Mouse (Mus musculus): ENCODE measurements around the gene Snx13. TPM values are rescaled to one million over a fixed set of nuclear protein-coding genes. Genes with fewer than 3 reads are reported as not detected.
A peak's percentile ranks its signal among the peaks of the same experiment; 100 is the strongest.

Snx13 gene
- polyA plus RNA-seq, 1 experiment from 2014 or later = 28.5 TPM

DNA sequence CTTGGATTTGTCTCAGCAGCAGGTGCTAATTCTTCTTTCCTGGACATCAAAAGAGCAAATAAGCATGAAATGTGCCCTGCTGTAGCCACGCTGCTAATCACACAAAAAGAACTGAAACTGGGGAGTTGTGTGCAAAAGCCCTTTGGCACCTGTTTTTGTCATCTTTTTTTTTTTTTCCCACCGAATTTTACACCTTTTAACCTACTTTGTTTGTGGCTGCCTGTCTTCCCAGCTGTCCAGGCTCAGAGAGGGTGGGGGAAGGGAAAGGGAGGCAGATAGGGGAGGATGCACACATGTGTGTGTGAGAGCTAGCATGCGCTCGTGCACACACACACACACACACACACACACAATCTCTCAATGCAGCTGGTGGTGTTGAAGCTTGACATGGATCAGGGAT, 110.3 kb downstream of the Snx13 start:
- Histone ChIP-seq H3K4me3 (replicated peaks; ENCODE audit: low read length) (no peak overlapping the region), H3K4me1 (ENCODE audit: control insufficient read depth, insufficient read depth, low read length) (no peaks in the 10 kb centered on the region), H3K27ac (ENCODE audit: low read length) (no peak overlapping the region), H3K27me3 (ENCODE audit: control insufficient read depth, insufficient read depth, low read length) (no peaks in the 10 kb centered on the region), H3K36me3 (ENCODE audit: control insufficient read depth, insufficient read depth, low read length) (no peaks in the 10 kb centered on the region), H3K4me2 (ENCODE audit: low read depth, low read length) (no peak overlapping the region), H3K9me3 (replicated peaks; ENCODE audit: control insufficient read depth, low read length) (no peaks in the 10 kb centered on the region), H3K9ac (ENCODE audit: low read length) (no peak overlapping the region)
- WGBS = 70% methylated on average over 4 of the region's 4 CpGs
- no peak for ATAC-seq (ENCODE audit: insufficient read depth, low FRiP score)

DNA sequence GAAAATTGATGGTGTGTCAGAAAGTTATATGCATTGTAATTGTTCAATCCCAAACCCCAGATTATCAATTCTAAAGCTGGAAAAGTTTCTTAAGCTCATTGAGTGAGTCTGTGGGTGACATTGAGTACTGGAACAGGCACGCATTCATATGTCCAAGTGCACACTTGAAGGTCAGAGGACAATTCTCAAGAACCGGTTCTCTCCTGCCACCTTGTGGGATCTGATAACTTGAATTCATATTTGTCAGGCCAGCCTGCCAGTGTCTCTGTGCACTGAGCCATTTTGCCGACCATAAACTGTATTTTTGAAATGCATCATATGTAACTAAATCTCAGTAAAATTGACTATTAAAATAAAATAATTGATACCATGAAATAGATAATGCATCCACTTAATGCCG, 114.7 kb downstream of the Snx13 start:
- Histone ChIP-seq H3K9me3 (replicated peaks; ENCODE audit: control insufficient read depth, low read length) (no peaks in the 10 kb centered on the region), H3K4me2 (ENCODE audit: low read depth, low read length) (no peak overlapping the region), H3K36me3 (ENCODE audit: control insufficient read depth, insufficient read depth, low read length) (no peaks in the 10 kb centered on the region), H3K4me1 (ENCODE audit: control insufficient read depth, insufficient read depth, low read length) (no peaks in the 10 kb centered on the region), H3K4me3 (replicated peaks; ENCODE audit: low read length) (no peak overlapping the region), H3K27ac (ENCODE audit: low read length) (no peak overlapping the region), H3K27me3 (ENCODE audit: control insufficient read depth, insufficient read depth, low read length) (no peaks in the 10 kb centered on the region), H3K9ac (ENCODE audit: low read length) (no peak overlapping the region)
- 62% methylated on average over 4 of the region's 4 CpGs for WGBS
- no peak for ATAC-seq (ENCODE audit: insufficient read depth, low FRiP score)

DNA sequence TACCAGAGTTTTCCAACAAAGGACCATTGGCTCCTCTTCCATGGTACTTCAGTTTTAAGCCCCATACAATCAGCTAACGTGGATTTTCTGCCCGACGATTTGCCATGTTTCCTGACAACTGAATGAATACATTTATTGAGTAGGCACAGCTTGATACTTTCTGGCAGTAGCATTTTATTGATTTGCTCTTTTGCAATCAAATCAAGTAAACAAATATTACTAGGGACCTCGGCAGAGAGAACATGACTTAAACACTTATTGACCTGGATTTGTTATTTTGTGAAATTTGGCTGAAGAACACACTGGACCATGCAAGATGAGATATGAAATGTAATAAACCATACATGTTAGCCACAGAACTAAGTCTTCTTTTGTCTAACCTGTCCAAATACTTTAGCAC, 123.3 kb downstream of the Snx13 start:
- no peaks in the 10 kb centered on the region for H3K4me1 ChIP-seq (ENCODE audit: control insufficient read depth, insufficient read depth, low read length)
- 68% methylated on average over 4 of the region's 4 CpGs for WGBS
- H3K9me3 ChIP-seq (replicated peaks; ENCODE audit: control insufficient read depth, low read length) = no peaks in the 10 kb centered on the region
- ATAC-seq (ENCODE audit: insufficient read depth, low FRiP score) = no peak
- no peak overlapping the region for H3K9ac ChIP-seq (ENCODE audit: low read length)
- H3K36me3 ChIP-seq (ENCODE audit: control insufficient read depth, insufficient read depth, low read length) = no peaks in the 10 kb centered on the region
- H3K4me2 ChIP-seq (ENCODE audit: low read depth, low read length) = no peak overlapping the region
- H3K27me3 ChIP-seq (ENCODE audit: control insufficient read depth, insufficient read depth, low read length) = no peaks in the 10 kb centered on the region
- H3K4me3 ChIP-seq (replicated peaks; ENCODE audit: low read length) = no peak overlapping the region
- no peak overlapping the region for H3K27ac ChIP-seq (ENCODE audit: low read length)

- no peak overlapping the region for H3K27ac ChIP-seq (ENCODE audit: low read length)
- no peaks in the 10 kb centered on the region for H3K36me3 ChIP-seq (ENCODE audit: control insufficient read depth, insufficient read depth, low read length)
- ATAC-seq (ENCODE audit: insufficient read depth, low FRiP score) = no peak
- no peak overlapping the region for H3K4me2 ChIP-seq (ENCODE audit: low read depth, low read length)
- H3K9ac ChIP-seq (ENCODE audit: low read length) = no peak overlapping the region
- no peak overlapping the region for H3K4me3 ChIP-seq (replicated peaks; ENCODE audit: low read length)
- no peaks in the 10 kb centered on the region for H3K9me3 ChIP-seq (replicated peaks; ENCODE audit: control insufficient read depth, low read length)
- no peaks in the 10 kb centered on the region for H3K27me3 ChIP-seq (ENCODE audit: control insufficient read depth, insufficient read depth, low read length)
- H3K4me1 ChIP-seq (ENCODE audit: control insufficient read depth, insufficient read depth, low read length) = no peaks in the 10 kb centered on the region
- WGBS = 23% methylated on average over 8 of the region's 8 CpGs
Measured at GRCm38 (mm10) chr12:35175938-35176337, 129.0 kb downstream of the Snx13 start.

GRCm38 (mm10) chr12:35176628-35177027, 129.6 kb downstream of the Snx13 start:
- ATAC-seq (ENCODE audit: insufficient read depth, low FRiP score) = no peak
- H3K9ac ChIP-seq (ENCODE audit: low read length) = no peak overlapping the region
- no peaks in the 10 kb centered on the region for H3K9me3 ChIP-seq (replicated peaks; ENCODE audit: control insufficient read depth, low read length)
- H3K36me3 ChIP-seq (ENCODE audit: control insufficient read depth, insufficient read depth, low read length) = no peaks in the 10 kb centered on the region
- no peak overlapping the region for H3K4me2 ChIP-seq (ENCODE audit: low read depth, low read length)
- 45% methylated on average over 3 of the region's 3 CpGs for WGBS
- H3K27me3 ChIP-seq (ENCODE audit: control insufficient read depth, insufficient read depth, low read length) = no peaks in the 10 kb centered on the region
- no peak overlapping the region for H3K4me3 ChIP-seq (replicated peaks; ENCODE audit: low read length)
- no peaks in the 10 kb centered on the region for H3K4me1 ChIP-seq (ENCODE audit: control insufficient read depth, insufficient read depth, low read length)
- no peak overlapping the region for H3K27ac ChIP-seq (ENCODE audit: low read length)

- no peak overlapping the region for H3K4me2 ChIP-seq (ENCODE audit: low read depth, low read length)
- no peaks in the 10 kb centered on the region for H3K9me3 ChIP-seq (replicated peaks; ENCODE audit: control insufficient read depth, low read length)
- no peak overlapping the region for H3K4me3 ChIP-seq (replicated peaks; ENCODE audit: low read length)
- no peaks in the 10 kb centered on the region for H3K36me3 ChIP-seq (ENCODE audit: control insufficient read depth, insufficient read depth, low read length)
- no peaks in the 10 kb centered on the region for H3K4me1 ChIP-seq (ENCODE audit: control insufficient read depth, insufficient read depth, low read length)
- 7% methylated on average over 3 of the region's 3 CpGs for WGBS
- no peak overlapping the region for H3K9ac ChIP-seq (ENCODE audit: low read length)
- H3K27me3 ChIP-seq (ENCODE audit: control insufficient read depth, insufficient read depth, low read length) = no peaks in the 10 kb centered on the region
- ATAC-seq (ENCODE audit: insufficient read depth, low FRiP score) = peak; percentile 72
- H3K27ac ChIP-seq (ENCODE audit: low read length) = no peak overlapping the region
Measured at GRCm38 (mm10) chr12:35182675-35183074, 135.7 kb downstream of the Snx13 start.

DNA sequence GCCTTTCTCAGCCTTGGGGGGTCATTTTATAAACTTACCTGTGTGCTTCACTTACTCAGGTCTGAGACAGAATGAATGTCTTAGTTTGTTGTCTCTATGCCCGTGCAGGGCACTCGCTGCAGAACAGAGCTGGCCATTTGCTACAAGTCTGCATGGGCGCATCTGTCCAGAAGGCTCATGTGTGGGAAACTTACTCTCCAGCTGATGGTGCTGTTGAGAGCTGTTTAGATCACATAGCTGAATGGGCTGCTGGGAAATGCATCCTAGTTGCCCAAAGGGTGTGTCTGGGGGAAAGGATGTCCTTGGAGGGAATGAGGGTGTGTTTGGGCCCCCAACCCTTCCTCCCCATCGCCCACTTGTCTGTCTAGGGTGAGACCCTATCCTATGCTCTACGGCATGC, 137.3 kb downstream of the Snx13 start:
- no peak overlapping the region for H3K4me3 ChIP-seq (replicated peaks; ENCODE audit: low read length)
- H3K4me1 ChIP-seq (ENCODE audit: control insufficient read depth, insufficient read depth, low read length) = no peaks in the 10 kb centered on the region
- no peaks in the 10 kb centered on the region for H3K36me3 ChIP-seq (ENCODE audit: control insufficient read depth, insufficient read depth, low read length)
- H3K9ac ChIP-seq (ENCODE audit: low read length) = no peak overlapping the region
- WGBS = 81% methylated on average over 5 of the region's 5 CpGs
- H3K4me2 ChIP-seq (ENCODE audit: low read depth, low read length) = no peak overlapping the region
- no peaks in the 10 kb centered on the region for H3K9me3 ChIP-seq (replicated peaks; ENCODE audit: control insufficient read depth, low read length)
- no peak overlapping the region for H3K27ac ChIP-seq (ENCODE audit: low read length)
- no peaks in the 10 kb centered on the region for H3K27me3 ChIP-seq (ENCODE audit: control insufficient read depth, insufficient read depth, low read length)
- no peak for ATAC-seq (ENCODE audit: insufficient read depth, low FRiP score)

DNA sequence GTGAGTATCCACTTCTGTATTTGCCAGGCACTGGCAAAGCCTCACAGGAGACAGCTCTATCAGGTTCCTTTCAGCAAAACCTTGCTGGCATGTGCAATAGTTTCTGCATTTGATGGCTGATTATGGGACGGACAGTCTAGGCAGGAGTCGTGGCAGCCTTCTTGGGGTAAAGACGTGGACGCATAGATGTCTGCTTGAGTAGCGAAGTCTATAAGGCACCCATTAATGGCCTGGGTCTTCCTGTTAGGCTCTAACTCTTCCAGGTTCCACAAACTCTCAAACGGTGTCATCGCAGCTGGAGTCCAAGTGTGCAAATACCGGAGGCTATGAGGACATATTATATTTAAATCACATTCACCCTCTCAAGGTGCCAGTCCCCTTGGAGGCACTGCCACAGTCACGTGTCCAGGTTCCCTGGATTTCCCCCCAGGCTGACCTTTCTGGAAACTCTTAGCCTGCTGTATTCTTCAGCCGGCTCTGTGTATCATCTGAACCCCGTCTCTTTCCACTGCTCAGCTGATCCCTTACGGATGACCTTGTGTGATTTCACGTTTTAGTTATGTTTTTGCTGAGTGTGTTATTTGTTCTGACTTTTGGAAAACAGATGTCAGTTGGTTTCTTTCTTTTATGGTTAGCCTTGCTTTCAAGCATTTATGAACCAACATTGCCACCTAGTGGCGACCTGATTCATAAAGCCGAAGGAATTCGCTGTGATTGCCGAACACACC, 144.9 kb downstream of the Snx13 start:
- Histone ChIP-seq H3K27me3 (ENCODE audit: control insufficient read depth, insufficient read depth, low read length) (no peaks in the 10 kb centered on the region), H3K4me2 (ENCODE audit: low read depth, low read length) (peak overlapping the region; percentile 49), H3K4me1 (ENCODE audit: control insufficient read depth, insufficient read depth, low read length) (no peaks in the 10 kb centered on the region), H3K9me3 (replicated peaks; ENCODE audit: control insufficient read depth, low read length) (no peaks in the 10 kb centered on the region), H3K27ac (ENCODE audit: low read length) (no peak overlapping the region), H3K36me3 (ENCODE audit: control insufficient read depth, insufficient read depth, low read length) (no peaks in the 10 kb centered on the region), H3K4me3 (replicated peaks; ENCODE audit: low read length) (no peak overlapping the region), H3K9ac (ENCODE audit: low read length) (no peak overlapping the region)
- no peak for ATAC-seq (ENCODE audit: insufficient read depth, low FRiP score)
- WGBS = 45% methylated on average over 17 of the region's 17 CpGs

GRCm38 (mm10) chr12:35192426-35192769, 145.4 kb downstream of the Snx13 start:
- H3K27me3 ChIP-seq (ENCODE audit: control insufficient read depth, insufficient read depth, low read length) = no peaks in the 10 kb centered on the region
- no peak overlapping the region for H3K4me3 ChIP-seq (replicated peaks; ENCODE audit: low read length)
- H3K9ac ChIP-seq (ENCODE audit: low read length) = peak overlapping the region; percentile 55; the same call in 1 of the 2 replicates
- ATAC-seq (ENCODE audit: insufficient read depth, low FRiP score) = no peak
- 19% methylated on average over 2 of the region's 2 CpGs for WGBS
- H3K9me3 ChIP-seq (replicated peaks; ENCODE audit: control insufficient read depth, low read length) = no peaks in the 10 kb centered on the region
- H3K4me2 ChIP-seq (ENCODE audit: low read depth, low read length) = peak overlapping the region; percentile 49
- H3K36me3 ChIP-seq (ENCODE audit: control insufficient read depth, insufficient read depth, low read length) = no peaks in the 10 kb centered on the region
- H3K4me1 ChIP-seq (ENCODE audit: control insufficient read depth, insufficient read depth, low read length) = no peaks in the 10 kb centered on the region
- H3K27ac ChIP-seq (ENCODE audit: low read length) = no peak overlapping the region
